Mouse (Mus musculus) cerebellum, adult 2 months (tissue): ENCODE measurements at regions not wholly inside any gene's neighbourhood (a gene's known extent, or its start where the extent isn't known, plus 50 kb on each side); places are given as distances from the start of the nearest gene placed in this dataset.

Experiments
- DNase-seq, 2 experiments: peaks; one replicate each; pipeline ENCODE4 v3.0.0; 2021
- H3K27ac ChIP-seq: fragments of 200-500 bp; 2 replicates; pipeline ENCODE4 v1.5.1; 2012; ENCODE audit warnings: low read length, control low read depth, inconsistent platforms; ENCODE audit not compliant: insufficient read depth
- H3K27me3 ChIP-seq: fragments of 200-500 bp; 2 replicates; pipeline ENCODE4 v1.6.1; 2012; ENCODE audit warnings: inconsistent platforms, mild to moderate bottlenecking, low read length, moderate library complexity; ENCODE audit not compliant: control insufficient read depth, insufficient read depth
- H3K4me1 ChIP-seq: fragments of 200-500 bp; 2 replicates; pipeline ENCODE4 v1.6.1; 2011; ENCODE audit warnings: low read length; ENCODE audit not compliant: control insufficient read depth, insufficient read depth
- H3K4me3 ChIP-seq: fragments of 200-500 bp; replicated peaks from 2 replicates; pipeline ENCODE3; 2011; ENCODE audit warnings: mild to moderate bottlenecking, low read depth, low read length, control low read depth; ENCODE audit not compliant: insufficient read depth
- CTCF ChIP-seq: fragments of 200-500 bp; IDR thresholded peaks from 2 replicates; pipeline ENCODE4 v1.5.1; 2011; ENCODE audit warnings: low read depth, mild to moderate bottlenecking, control low read depth, low read length, moderate library complexity, borderline replicate concordance; ENCODE audit not compliant: insufficient read depth
- POLR2A ChIP-seq: fragments of 200-500 bp; IDR thresholded peaks from 2 replicates; pipeline ENCODE4 v1.6.1; 2011; ENCODE audit warnings: low read length, control low read depth, borderline replicate concordance; ENCODE audit not compliant: insufficient read depth
- WGBS: fragments of 180-500 bp; shearing (Covaris S2); methylation state at CpG from one replicate; pipeline ENCODE4 v1.1.7; 2018; 5-methylcytosine and 5-hydroxymethylcytosine counted together

DNA sequence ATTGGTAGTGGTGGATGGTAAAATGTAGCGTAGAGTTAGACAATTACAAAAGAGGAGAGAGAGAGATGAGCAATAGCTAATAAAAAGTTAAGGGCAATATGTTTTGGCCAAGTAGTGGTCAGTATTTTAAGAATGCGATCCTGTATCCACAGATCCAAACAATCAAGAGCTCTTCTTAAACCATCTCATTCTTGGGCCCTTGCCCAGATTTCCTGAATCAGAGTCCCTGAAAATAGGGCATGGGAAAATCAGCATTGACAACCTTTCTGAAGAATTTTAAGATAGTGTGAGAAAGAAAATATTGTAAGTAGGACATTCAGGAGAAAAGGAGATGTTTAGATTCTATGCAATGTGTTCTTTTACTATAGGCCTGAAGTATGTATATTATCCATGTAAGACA is 81.4 kb upstream of the Dmac1 start:
- no peaks in the 10 kb centered on the region for H3K4me1 ChIP-seq
- TF ChIP-seq CTCF (no peak), POLR2A (no peak)
- no peaks in the 10 kb centered on the region for H3K27me3 ChIP-seq
- H3K27ac ChIP-seq, result no peak overlapping the region
- H3K4me3 ChIP-seq, result no peak overlapping the region
- DNase-seq, result peak in 1 of 2 experiments; percentile 59
- 46% methylated on average over 2 of the region's 2 CpGs for WGBS

DNA sequence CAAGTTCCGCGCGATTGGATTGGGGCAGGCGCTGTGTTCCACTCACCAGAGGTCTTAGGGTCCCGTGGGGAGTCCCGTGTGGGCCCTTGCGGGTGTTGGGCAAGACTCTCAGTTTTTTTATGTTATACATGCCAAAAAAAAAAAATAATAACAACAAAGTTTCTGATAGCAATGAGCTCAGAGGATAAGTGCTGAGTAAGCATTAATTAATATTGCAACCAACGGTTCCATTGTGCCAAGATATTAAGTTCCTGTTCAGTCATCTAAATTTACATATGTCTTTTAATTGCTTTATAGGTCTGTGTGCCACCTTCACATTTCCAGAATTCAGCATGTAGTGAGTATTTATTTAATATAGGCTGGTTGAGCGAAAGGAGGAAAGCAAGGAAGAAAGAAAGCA is 77.5 kb upstream of the Dmac1 start:
- Histone ChIP-seq H3K27ac (no peak overlapping the region), H3K27me3 (no peaks in the 10 kb centered on the region), H3K4me3 (no peak overlapping the region), H3K4me1 (no peaks in the 10 kb centered on the region)
- 96% methylated on average over 9 of the region's 9 CpGs for WGBS
- no peak for TF ChIP-seq POLR2A
- TF ChIP-seq CTCF, result no peak
- no peak for DNase-seq

DNA sequence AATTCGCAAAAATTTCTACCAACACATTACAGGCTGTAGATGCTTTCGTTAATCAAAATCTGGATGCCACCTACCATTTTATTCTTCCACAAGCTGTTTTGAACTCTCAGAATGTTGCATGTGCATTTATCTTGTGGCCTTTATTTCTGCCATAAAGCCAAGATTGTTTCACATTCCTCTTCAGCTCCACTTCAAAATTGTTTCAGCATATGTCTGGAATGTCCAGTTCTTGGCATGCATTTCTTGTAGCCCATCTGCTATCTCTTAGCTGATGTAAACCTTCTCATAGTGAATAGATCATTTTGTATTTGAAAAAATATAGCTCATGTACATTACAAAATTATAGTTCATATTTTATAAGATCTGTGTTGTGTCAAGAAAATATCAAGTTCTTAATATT is 56.4 kb upstream of the Dmac1 start:
- Histone ChIP-seq H3K27me3 (no peaks in the 10 kb centered on the region), H3K4me3 (no peak overlapping the region), H3K27ac (no peak overlapping the region; the same call in 1 of the 2 replicates), H3K4me1 (no peaks in the 10 kb centered on the region; the same call in 1 of the 2 replicates)
- no peak for TF ChIP-seq CTCF
- TF ChIP-seq POLR2A, result no peak
- DNase-seq, result peak; percentile 12 to 85
- 23% methylated on average over 2 of the region's 2 CpGs for WGBS

- Histone ChIP-seq H3K4me1 (no peaks in the 10 kb centered on the region; the same call in 1 of the 2 replicates), H3K27me3 (no peaks in the 10 kb centered on the region), H3K4me3 (no peak overlapping the region), H3K27ac (peak overlapping the region; percentile 40; the same call in 1 of the 2 replicates)
- peak; percentile 57 to 71 for DNase-seq
- no peak for TF ChIP-seq POLR2A
- no peak for TF ChIP-seq CTCF
- whole genome bisulfite sequencing, result 17% methylated on average over 5 of the region's 5 CpGs
Observed at GRCm38 (mm10) chr4:75332791-75333190, 54.7 kb upstream of the Dmac1 start.

GRCm38 (mm10) chr4:75329511-75330171 is 51.5 kb upstream of the Dmac1 start:
- TF ChIP-seq POLR2A (no peak), CTCF (no peak)
- no peak for DNase-seq
- Histone ChIP-seq H3K27ac (no peak overlapping the region), H3K4me3 (no peak overlapping the region), H3K4me1 (no peaks in the 10 kb centered on the region), H3K27me3 (no peaks in the 10 kb centered on the region)
- WGBS, result 63% methylated on average over 6 of the region's 6 CpGs
